Mouse (Mus musculus) heart, embryonic 11.5 days (tissue): ENCODE data around the gene Auts2. TPM values are rescaled to one million over a fixed set of nuclear protein-coding genes. Genes with fewer than 3 reads are reported as not detected.

Experiments
- ATAC-seq: fragments of 200-750 bp; cut with Nextera tagmentation; replicated peaks from 2 replicates; pipeline ENCODE4 v1.8.0; 2017; ENCODE audit warnings: moderate library complexity; ENCODE audit not compliant: insufficient number of reproducible peaks, low FRiP score, low TSS enrichment
- H3K27ac ChIP-seq: fragments of 300-500 bp; sonication (generic); 2 replicates; pipeline ENCODE4 v1.5.1; 2014; ENCODE audit warnings: mild to moderate bottlenecking, low read depth, low read length
- H3K27me3 ChIP-seq: fragments of 300-500 bp; sonication (generic); 2 replicates; pipeline ENCODE4 v1.6.1; 2014; ENCODE audit warnings: mild to moderate bottlenecking, low read length, mixed read lengths; ENCODE audit not compliant: control insufficient read depth, insufficient read depth
- H3K36me3 ChIP-seq: fragments of 300-500 bp; sonication (generic); 2 replicates; pipeline ENCODE4 v1.6.1; 2014; ENCODE audit warnings: mild to moderate bottlenecking, low read length, moderate library complexity, mixed read lengths; ENCODE audit not compliant: control insufficient read depth, insufficient read depth
- H3K4me1 ChIP-seq: fragments of 300-500 bp; sonication (generic); 2 replicates; pipeline ENCODE4 v1.6.1; 2014; ENCODE audit warnings: low read length; ENCODE audit not compliant: control insufficient read depth, insufficient read depth
- H3K4me2 ChIP-seq: fragments of 300-500 bp; sonication (generic); 2 replicates; pipeline ENCODE4 v1.6.1; 2014; ENCODE audit warnings: mild to moderate bottlenecking, moderate library complexity
- H3K4me3 ChIP-seq: fragments of 300-500 bp; sonication (generic); 2 replicates; pipeline ENCODE4 v1.5.1; 2014; ENCODE audit warnings: low read depth, low read length
- H3K9ac ChIP-seq: fragments of 300-500 bp; sonication (generic); 2 replicates; pipeline ENCODE4 v1.6.1; 2014; ENCODE audit warnings: mild to moderate bottlenecking, low read depth, low read length, moderate library complexity
- H3K9me3 ChIP-seq: fragments of 300-500 bp; sonication (generic); replicated peaks from 2 replicates; pipeline ENCODE4 v1.6.1; 2016; ENCODE audit warnings: low read length; ENCODE audit not compliant: control insufficient read depth
- WGBS: fragments of 180-500 bp; shearing (Covaris S2); extraction: QIAGEN DNeasy Blood & Tissue Kit; methylation state at CpG from one replicate; pipeline ENCODE4 v1.1.7; 2014; ENCODE audit not compliant: insufficient replicate concordance; 5-methylcytosine and 5-hydroxymethylcytosine counted together
- polyA plus RNA-seq: library from polyadenylated mRNA; unstranded; fragments of >200 nt; fragmentation: Nextera tagmentation; extraction: Ambion mirVana; gene quantifications from 2 replicates; pipeline ENCODE4 v1.2.1, GENCODE M21; 2014

Gene Auts2
- polyA plus RNA-seq, 1 experiment from 2014 or later: 19.8 TPM

DNA sequence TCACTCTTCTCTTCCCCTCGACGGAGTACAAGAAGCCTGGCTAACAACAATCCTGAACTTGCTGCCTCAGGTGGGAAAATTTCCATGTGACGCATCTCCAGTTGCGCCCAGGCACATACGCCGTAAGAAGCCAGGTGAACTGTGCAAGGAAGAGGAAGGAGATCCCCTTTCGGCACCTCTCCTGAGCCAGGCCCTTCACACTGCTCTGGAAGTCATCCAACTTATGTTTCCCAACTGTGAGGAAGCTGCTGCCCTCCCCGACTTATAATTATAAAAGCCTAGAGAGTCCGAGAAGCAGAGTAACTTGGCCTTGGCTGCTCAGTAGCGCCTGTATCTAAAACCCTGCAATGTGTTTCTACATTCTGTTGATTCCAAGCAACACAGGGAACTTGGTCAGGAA lies 142.6 kb downstream of the Auts2 start:
- no peaks in the 10 kb centered on the region for H3K27me3 ChIP-seq
- no peak overlapping the region for H3K9ac ChIP-seq
- ATAC-seq: no peak
- H3K4me3 ChIP-seq: no peak overlapping the region
- no peaks in the 10 kb centered on the region for H3K36me3 ChIP-seq
- H3K4me2 ChIP-seq: no peak overlapping the region
- WGBS: 62% methylated on average over 10 of the region's 10 CpGs
- no peak overlapping the region for H3K27ac ChIP-seq
- H3K9me3 ChIP-seq: no peaks in the 10 kb centered on the region
- peaks cover 20% of the 10 kb centered on the region for H3K4me1 ChIP-seq

DNA sequence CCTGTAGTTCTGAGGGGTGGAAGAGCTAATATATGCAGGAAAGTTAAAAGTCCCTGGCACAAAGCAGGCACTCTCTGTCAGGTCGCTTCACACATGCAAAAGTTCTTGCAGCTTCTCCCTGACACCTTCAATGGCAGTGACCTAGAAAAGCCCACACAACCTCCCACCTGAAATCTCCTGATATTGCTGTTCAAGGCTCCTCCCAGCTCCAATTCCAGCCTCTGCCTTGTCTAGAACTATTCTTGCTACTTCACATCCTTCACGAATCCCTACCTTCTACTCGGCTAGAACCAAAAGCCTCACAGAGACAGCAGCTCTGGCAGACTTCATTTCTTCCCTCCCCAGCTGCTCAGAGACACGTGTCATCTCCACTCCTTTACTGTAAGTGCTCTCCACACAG lies 143.7 kb downstream of the Auts2 start:
- 34% methylated on average over 4 of the region's 4 CpGs for WGBS
- no peak for ATAC-seq

DNA sequence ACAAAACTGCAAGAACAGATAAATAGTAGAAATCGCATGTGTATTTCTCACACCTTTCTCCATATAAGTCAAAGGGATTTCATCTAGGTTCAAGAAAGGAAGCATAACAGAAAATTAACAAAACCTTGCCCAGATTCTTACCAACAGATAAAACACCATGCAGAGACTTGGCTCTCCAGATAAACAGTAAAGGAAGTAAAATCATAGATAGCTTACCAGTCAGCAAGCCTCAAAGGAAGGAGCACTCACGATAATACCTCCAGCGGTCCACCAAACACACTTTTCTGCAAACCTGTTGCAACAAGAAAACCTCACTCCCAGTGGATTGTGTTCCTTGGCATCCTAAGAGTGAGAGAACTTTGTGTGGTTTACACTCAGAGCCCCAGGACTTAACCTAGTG lies 147.2 kb downstream of the Auts2 start:
- Histone ChIP-seq H3K36me3 (no peaks in the 10 kb centered on the region), H3K4me1 (peaks cover 31% of the 10 kb centered on the region), H3K4me2 (no peak overlapping the region), H3K4me3 (no peak overlapping the region), H3K27ac (no peak overlapping the region), H3K9ac (no peak overlapping the region), H3K9me3 (no peaks in the 10 kb centered on the region), H3K27me3 (no peaks in the 10 kb centered on the region)
- WGBS: 75% methylated on average over 3 of the region's 3 CpGs
- ATAC-seq: no peak

More for the DNA sequence above, 143.7 kb downstream of the Auts2 start:
- Histone ChIP-seq H3K9ac (no peak overlapping the region), H3K27ac (no peak overlapping the region), H3K36me3 (no peaks in the 10 kb centered on the region), H3K27me3 (no peaks in the 10 kb centered on the region), H3K4me2 (no peak overlapping the region), H3K9me3 (no peaks in the 10 kb centered on the region), H3K4me3 (no peak overlapping the region), H3K4me1 (peaks cover 27% of the 10 kb centered on the region)

DNA sequence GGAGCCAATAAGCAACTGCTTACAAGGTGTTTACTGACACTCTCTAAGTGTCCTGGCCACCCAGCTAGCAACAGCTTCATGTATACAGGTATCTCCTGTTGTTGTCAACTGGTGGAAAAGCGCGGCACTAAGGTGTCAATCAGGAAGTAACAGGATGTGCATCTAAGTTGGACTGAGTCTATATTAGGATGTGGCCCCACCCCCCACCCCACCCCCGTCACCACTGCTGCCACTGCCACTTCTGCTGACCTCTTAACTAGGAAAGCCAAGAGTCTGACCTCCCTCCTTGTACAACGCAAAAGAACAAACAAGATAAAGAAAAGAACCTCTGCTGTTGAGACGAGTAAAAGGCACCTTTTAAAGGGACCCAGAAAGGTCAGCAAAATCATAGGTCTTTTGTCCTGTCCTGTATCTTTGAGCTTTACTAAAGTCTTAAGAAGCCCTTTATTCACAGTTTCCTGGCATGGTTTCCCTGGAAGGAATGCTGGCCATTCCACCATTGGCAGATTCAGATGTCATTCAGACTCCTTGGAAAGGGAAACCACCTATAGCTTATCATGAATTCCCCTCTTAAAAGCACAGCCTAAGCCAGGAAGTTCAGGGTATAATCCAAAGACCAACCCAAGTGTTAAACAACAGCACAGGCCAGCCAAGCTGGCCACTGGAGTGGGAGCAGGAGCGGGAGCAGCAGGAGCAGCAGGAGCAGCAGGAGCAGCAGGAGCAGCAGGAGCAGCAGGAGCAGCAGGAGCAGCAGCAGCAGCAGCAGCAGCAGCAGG lies 148.2 kb downstream of the Auts2 start:
- WGBS: 16% methylated on average over 6 of the region's 6 CpGs
- Histone ChIP-seq H3K9ac (no peak overlapping the region), H3K4me3 (no peak overlapping the region), H3K27me3 (no peaks in the 10 kb centered on the region), H3K4me2 (peak overlapping the region; percentile 42), H3K36me3 (no peaks in the 10 kb centered on the region), H3K27ac (peak overlapping the region; percentile 35; the same call in 1 of the 2 replicates), H3K4me1 (peaks cover 22% of the 10 kb centered on the region), H3K9me3 (no peaks in the 10 kb centered on the region)
- ATAC-seq: peak; percentile 49; the same call in 1 of the 2 replicates

DNA sequence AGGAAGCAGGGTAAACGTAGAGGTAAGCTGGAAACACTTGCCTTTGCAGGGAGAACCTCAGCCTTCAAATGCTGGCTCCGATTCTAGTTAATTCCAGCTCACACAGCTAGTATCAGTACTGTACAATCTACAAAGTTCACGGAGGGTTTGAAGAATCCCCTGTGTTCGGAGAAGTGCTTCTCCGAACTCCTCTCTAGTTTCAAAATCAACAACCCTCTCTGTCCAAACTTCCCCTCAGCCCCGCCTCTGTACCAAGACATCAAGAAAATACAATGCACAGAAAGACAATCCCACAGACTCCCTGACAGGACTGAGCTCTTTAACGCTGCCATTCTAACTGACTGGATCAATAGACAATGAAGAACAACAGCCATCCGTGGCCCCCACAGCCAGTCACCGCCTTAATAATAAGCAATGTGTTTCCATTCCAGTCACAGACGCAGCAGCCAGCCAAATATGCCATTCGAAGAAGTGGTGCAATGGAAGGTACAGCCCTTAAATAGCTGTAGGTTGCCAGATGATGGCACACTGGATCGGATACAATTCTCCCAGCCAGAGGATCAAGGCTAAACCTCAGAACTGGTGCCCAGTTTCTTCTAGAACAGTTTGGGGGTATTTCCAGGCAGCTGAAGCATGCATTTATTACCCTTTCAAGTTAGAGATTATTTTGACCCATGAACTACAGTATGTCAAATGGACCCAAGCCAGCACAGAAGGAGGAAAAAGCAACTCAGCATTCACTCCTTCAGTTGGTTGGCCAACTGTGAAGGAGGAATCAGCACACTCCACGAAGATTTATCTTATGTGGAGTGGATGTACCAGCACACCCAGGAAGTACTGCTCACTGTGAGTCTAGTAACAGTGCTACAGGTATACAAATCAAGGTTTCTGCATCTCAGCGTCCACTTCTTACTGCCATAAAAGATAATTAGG lies 151.0 kb downstream of the Auts2 start:
- Histone ChIP-seq H3K4me3 (no peak overlapping the region), H3K4me2 (no peak overlapping the region), H3K27me3 (no peaks in the 10 kb centered on the region), H3K9me3 (no peaks in the 10 kb centered on the region), H3K36me3 (no peaks in the 10 kb centered on the region), H3K27ac (no peak overlapping the region), H3K9ac (no peak overlapping the region), H3K4me1 (peaks cover 13% of the 10 kb centered on the region)
- WGBS: 72% methylated on average over 14 of the region's 14 CpGs
- no peak for ATAC-seq

DNA sequence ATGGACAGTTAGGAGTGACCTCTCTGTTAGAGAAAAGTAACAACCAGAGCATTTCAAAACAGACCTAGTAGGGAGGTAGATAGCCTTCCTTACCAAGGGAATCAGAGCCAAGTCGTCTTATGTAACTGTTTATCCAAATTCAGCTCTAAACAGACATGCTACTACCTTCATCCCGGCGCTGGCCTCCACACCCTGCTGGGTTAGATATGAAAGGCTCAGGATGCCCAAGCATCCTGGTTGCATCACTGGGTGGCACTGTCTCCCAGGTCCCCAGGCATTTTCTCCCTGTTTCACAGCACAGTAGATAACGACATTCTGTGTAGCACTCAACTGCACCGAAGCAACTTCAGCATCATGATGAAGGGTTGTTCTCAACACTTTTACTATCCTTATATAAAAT lies 154.4 kb downstream of the Auts2 start:
- Histone ChIP-seq H3K9ac (no peak overlapping the region), H3K36me3 (no peaks in the 10 kb centered on the region), H3K27ac (no peak overlapping the region), H3K4me1 (peaks cover 9% of the 10 kb centered on the region), H3K27me3 (no peaks in the 10 kb centered on the region), H3K4me2 (no peak overlapping the region), H3K9me3 (no peaks in the 10 kb centered on the region), H3K4me3 (no peak overlapping the region)
- no peak for ATAC-seq
- 72% methylated on average over 5 of the region's 5 CpGs for WGBS

DNA sequence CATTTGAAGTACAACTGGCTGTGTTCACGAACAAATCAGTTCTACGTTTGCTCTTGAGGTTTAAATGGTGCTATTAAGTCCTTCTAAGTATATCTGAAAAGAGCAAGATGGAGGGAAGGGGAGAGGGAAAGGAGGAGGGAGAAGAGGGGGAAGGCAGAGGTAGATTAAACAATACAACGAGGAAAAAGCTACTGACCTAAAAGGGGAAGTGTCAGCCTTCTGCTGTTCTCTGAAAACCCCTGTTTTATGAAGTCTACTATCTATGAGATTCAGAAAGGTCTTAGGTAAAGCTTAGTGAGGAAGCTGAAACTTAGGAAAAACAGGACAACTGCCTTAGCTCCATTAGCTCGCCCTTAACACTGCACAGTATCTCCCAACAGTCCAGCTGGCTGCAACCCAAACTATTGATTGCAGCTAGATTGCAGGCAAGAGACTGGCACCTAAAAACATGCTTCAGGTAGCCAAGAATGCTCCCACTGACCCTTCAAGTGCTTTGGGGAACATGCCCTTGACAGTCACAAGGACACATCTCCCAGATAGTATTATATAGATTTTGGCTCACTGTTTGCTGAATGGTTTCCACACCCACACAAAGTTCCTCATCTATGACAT lies 157.8 kb downstream of the Auts2 start:
- Histone ChIP-seq H3K9ac (no peak overlapping the region), H3K4me2 (no peak overlapping the region), H3K9me3 (no peaks in the 10 kb centered on the region), H3K27ac (no peak overlapping the region), H3K36me3 (no peaks in the 10 kb centered on the region), H3K4me3 (no peak overlapping the region), H3K4me1 (peaks cover 7% of the 10 kb centered on the region), H3K27me3 (no peaks in the 10 kb centered on the region)
- WGBS: 55% methylated on average over 4 of the region's 4 CpGs
- no peak for ATAC-seq

DNA sequence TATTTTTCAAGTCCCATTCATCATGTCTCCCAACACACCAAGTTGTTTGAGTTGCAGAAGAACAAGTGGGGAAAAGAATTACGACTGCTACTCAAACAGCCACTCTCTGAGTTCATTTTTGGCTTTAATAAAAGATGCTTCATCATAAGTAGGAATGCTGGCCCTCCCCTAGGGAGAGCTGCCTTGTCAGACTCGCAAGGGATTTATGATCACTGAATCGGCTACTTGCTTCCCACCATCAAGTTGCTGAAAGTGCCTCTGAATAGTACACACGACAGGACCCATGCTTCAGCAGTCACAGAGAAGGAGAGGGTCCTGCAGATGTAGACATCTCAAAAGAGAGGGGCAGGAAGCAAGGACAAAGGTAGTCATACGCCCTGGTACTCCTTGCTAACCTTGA lies 162.9 kb downstream of the Auts2 start:
- H3K4me3 ChIP-seq: no peak overlapping the region
- H3K9ac ChIP-seq: no peak overlapping the region
- peaks cover 6% of the 10 kb centered on the region for H3K4me1 ChIP-seq
- H3K9me3 ChIP-seq: no peaks in the 10 kb centered on the region
- no peak overlapping the region for H3K27ac ChIP-seq
- H3K4me2 ChIP-seq: no peak overlapping the region
- WGBS: 60% methylated on average over 5 of the region's 5 CpGs
- ATAC-seq: no peak
- H3K27me3 ChIP-seq: no peaks in the 10 kb centered on the region
- H3K36me3 ChIP-seq: no peaks in the 10 kb centered on the region
